Mouse (Mus musculus) intestine, postnatal 0 days (tissue): ENCODE measurements at regions not wholly inside any gene's neighbourhood (a gene's known extent, or its start where the extent isn't known, plus 50 kb on each side); places are given as distances from the start of the nearest gene placed in this dataset.
A peak's percentile ranks its signal among the peaks of the same experiment; 100 is the strongest.

Experiments used
- ATAC-seq: fragments of 200-750 bp; cut with Nextera tagmentation; 2 replicates; pipeline ENCODE4 v1.8.0; 2017; ENCODE audit warnings: mild to moderate bottlenecking, moderate TSS enrichment, moderate library complexity
- H3K27ac ChIP-seq: fragments of 300-500 bp; sonication (generic); 2 replicates; pipeline ENCODE4 v1.5.1; 2014; ENCODE audit warnings: mild to moderate bottlenecking, low read depth, low read length, moderate library complexity
- H3K27me3 ChIP-seq: fragments of 300-500 bp; sonication (generic); replicated peaks from 2 replicates; pipeline ENCODE4 v1.6.1; 2014; ENCODE audit warnings: low read length, mixed read lengths; ENCODE audit not compliant: control insufficient read depth, insufficient read depth
- H3K36me3 ChIP-seq: fragments of 300-500 bp; sonication (generic); 2 replicates; pipeline ENCODE4 v1.6.1; 2014; ENCODE audit warnings: mild to moderate bottlenecking, moderate library complexity; ENCODE audit not compliant: control insufficient read depth, insufficient read depth
- H3K4me1 ChIP-seq: fragments of 300-500 bp; sonication (generic); replicated peaks from 2 replicates; pipeline ENCODE4 v1.6.1; 2014; ENCODE audit warnings: antibody characterized with exemption, low read length, mixed read lengths; ENCODE audit not compliant: control insufficient read depth, insufficient read depth
- H3K4me2 ChIP-seq: fragments of 300-500 bp; sonication (generic); replicated peaks from 2 replicates; pipeline ENCODE4 v1.6.1; 2014; ENCODE audit warnings: low read depth, mild to moderate bottlenecking, moderate library complexity
- H3K4me3 ChIP-seq: fragments of 300-500 bp; sonication (generic); 2 replicates; pipeline ENCODE4 v1.5.1; 2014; ENCODE audit warnings: low read depth, low read length
- H3K9ac ChIP-seq: fragments of 300-500 bp; sonication (generic); 2 replicates; pipeline ENCODE4 v1.6.1; 2014; ENCODE audit warnings: mild to moderate bottlenecking, low read depth, low read length
- H3K9me3 ChIP-seq: fragments of 300-500 bp; sonication (generic); 2 replicates; pipeline ENCODE4 v1.6.1; 2016; ENCODE audit warnings: mixed run types; ENCODE audit not compliant: control insufficient read depth
- CTCF ChIP-seq: sonication (generic); IDR thresholded peaks from 2 replicates; pipeline ENCODE4 v1.5.1; 2016; ENCODE audit warnings: low read depth, mild to moderate bottlenecking, control low read depth, antibody characterized with exemption, moderate library complexity
- WGBS: fragments of 180-500 bp; shearing (Covaris S2); extraction: QIAGEN DNeasy Blood & Tissue Kit; methylation state at CpG from one replicate; pipeline ENCODE4 v1.1.7; 2014; 5-methylcytosine and 5-hydroxymethylcytosine counted together

GRCm38 (mm10) chr9:47242051-47242450, 243.5 kb downstream of the Gm4791 start:
- WGBS, result 86% methylated on average over 6 of the region's 6 CpGs
- ATAC-seq, result no peak
- no peaks in the 10 kb centered on the region for H3K9me3 ChIP-seq
- no peak overlapping the region for H3K27ac ChIP-seq
- TF ChIP-seq CTCF, result no peak
- no peak overlapping the region for H3K4me2 ChIP-seq
- no peaks in the 10 kb centered on the region for H3K4me1 ChIP-seq
- H3K36me3 ChIP-seq, result no peaks in the 10 kb centered on the region
- H3K9ac ChIP-seq, result no peak overlapping the region
- no peak overlapping the region for H3K4me3 ChIP-seq
- no peaks in the 10 kb centered on the region for H3K27me3 ChIP-seq

GRCm38 (mm10) chr9:47242526-47242925, 244.0 kb downstream of the Gm4791 start:
- 69% methylated on average over 8 of the region's 8 CpGs for WGBS
- no peak for ATAC-seq

GRCm38 (mm10) chr9:47249029-47249428, 250.5 kb downstream of the Gm4791 start:
- no peak overlapping the region for H3K9ac ChIP-seq
- no peak overlapping the region for H3K4me2 ChIP-seq
- TF ChIP-seq CTCF, result no peak
- H3K36me3 ChIP-seq, result no peaks in the 10 kb centered on the region
- no peaks in the 10 kb centered on the region for H3K9me3 ChIP-seq
- no peaks in the 10 kb centered on the region for H3K4me1 ChIP-seq
- 84% methylated on average over 3 of the region's 3 CpGs for WGBS
- H3K27me3 ChIP-seq, result no peaks in the 10 kb centered on the region
- no peak overlapping the region for H3K4me3 ChIP-seq
- H3K27ac ChIP-seq, result no peak overlapping the region
- no peak for ATAC-seq

More at GRCm38 (mm10) chr9:47242526-47242925, 244.0 kb downstream of the Gm4791 start:
- no peaks in the 10 kb centered on the region for H3K9me3 ChIP-seq
- no peak overlapping the region for H3K9ac ChIP-seq
- H3K4me3 ChIP-seq, result no peak overlapping the region
- no peaks in the 10 kb centered on the region for H3K4me1 ChIP-seq
- no peak overlapping the region for H3K4me2 ChIP-seq
- H3K36me3 ChIP-seq, result no peaks in the 10 kb centered on the region
- H3K27me3 ChIP-seq, result no peaks in the 10 kb centered on the region
- H3K27ac ChIP-seq, result no peak overlapping the region
- no peak for TF ChIP-seq CTCF

GRCm38 (mm10) chr9:47251160-47251559, 252.6 kb downstream of the Gm4791 start:
- H3K4me2 ChIP-seq, result no peak overlapping the region
- no peak for ATAC-seq
- TF ChIP-seq CTCF, result peak; percentile 32
- H3K27me3 ChIP-seq, result no peaks in the 10 kb centered on the region
- WGBS, result 92% methylated on average over 2 of the region's 2 CpGs
- H3K36me3 ChIP-seq, result no peaks in the 10 kb centered on the region
- H3K27ac ChIP-seq, result no peak overlapping the region
- H3K4me1 ChIP-seq, result no peaks in the 10 kb centered on the region
- H3K9me3 ChIP-seq, result no peaks in the 10 kb centered on the region
- no peak overlapping the region for H3K4me3 ChIP-seq
- no peak overlapping the region for H3K9ac ChIP-seq

GRCm38 (mm10) chr9:47253836-47254657, 255.5 kb downstream of the Gm4791 start:
- no peaks in the 10 kb centered on the region for H3K27me3 ChIP-seq
- TF ChIP-seq CTCF, result no peak
- 0 out of 2 replicates have a peak overlapping the region, but pooled peaks have one; percentile 17 for H3K4me2 ChIP-seq
- WGBS, result 30% methylated on average over 13 of the region's 13 CpGs
- peak; percentile 96 for ATAC-seq
- no peaks in the 10 kb centered on the region for H3K36me3 ChIP-seq
- H3K27ac ChIP-seq, result peak overlapping the region; percentile 29
- H3K9me3 ChIP-seq, result no peaks in the 10 kb centered on the region
- H3K4me1 ChIP-seq, result no peaks in the 10 kb centered on the region
- H3K4me3 ChIP-seq, result no peak overlapping the region
- no peak overlapping the region for H3K9ac ChIP-seq

- H3K27ac ChIP-seq, result no peak overlapping the region
Observed at GRCm38 (mm10) chr9:47265946-47266490, 264.0 kb upstream of the Cadm1 start.

More at GRCm38 (mm10) chr9:47265946-47266490, 264.0 kb upstream of the Cadm1 start:
- Histone ChIP-seq H3K9ac (no peak overlapping the region), H3K9me3 (no peaks in the 10 kb centered on the region), H3K27me3 (no peaks in the 10 kb centered on the region), H3K4me1 (no peaks in the 10 kb centered on the region), H3K36me3 (no peaks in the 10 kb centered on the region), H3K4me2 (no peak overlapping the region), H3K4me3 (no peak overlapping the region)
- 46% methylated on average over 9 of the region's 9 CpGs for WGBS
- no peak for ATAC-seq
- no peak for TF ChIP-seq CTCF
